In genomic region chr17:3331721-3332461, GRCm38 (mm10) we compare ENCODE assay signal across 8 mouse cellular contexts. TPM values are rescaled to one million over a fixed set of nuclear protein-coding genes. Genes with fewer than 3 reads are reported as not detected.
DNase-seq lines count a peak whose midpoint lies in the region; ATAC-seq and TF ChIP-seq lines count a peak whose summit lies in the region.

No protein-coding gene starts in this region.

- no peaks in the 10 kb centered on the region for H3K9me3 ChIP-seq in neural tube, embryonic 13.5 days
- H3K9me3 ChIP-seq in stomach, postnatal 0 days (ENCODE audit: control insufficient read depth, low read length), result no peaks in the 10 kb centered on the region
- H3K9me3 ChIP-seq in midbrain, embryonic 10.5 days (replicated peaks), result no peaks in the 10 kb centered on the region

- TF ChIP-seq EP300 in stomach, postnatal 0 days (optimal IDR thresholded peaks at IDR 0.05), result no peak

- H3K4me2 ChIP-seq in neural tube, embryonic 13.5 days, result no peak overlapping the region
- H3K4me2 ChIP-seq in stomach, postnatal 0 days (replicated peaks; ENCODE audit: low read depth), result 0 out of 2 replicates have a peak overlapping the region, but pooled peaks have one; percentile 2

- peaks cover 22% of the 10 kb centered on the region for H3K27me3 ChIP-seq in neural tube, embryonic 13.5 days
- no peaks in the 10 kb centered on the region for H3K27me3 ChIP-seq in stomach, postnatal 0 days (ENCODE audit: control insufficient read depth, insufficient read depth, low read length)
- peaks cover 26% of the 10 kb centered on the region for H3K27me3 ChIP-seq in midbrain, embryonic 10.5 days (ENCODE audit: low read depth, poor library complexity, severe bottlenecking)

- no peak for TF ChIP-seq CTCF in stomach, postnatal 0 days (IDR thresholded peaks at IDR 0.05; ENCODE audit: low read depth)

- H3K4me1 ChIP-seq in neural tube, embryonic 13.5 days (replicated peaks), result peaks cover 37% of the 10 kb centered on the region
- no peaks in the 10 kb centered on the region for H3K4me1 ChIP-seq in stomach, postnatal 0 days (replicated peaks; ENCODE audit: control insufficient read depth, insufficient read depth)
- peaks cover 9% of the 10 kb centered on the region for H3K4me1 ChIP-seq in midbrain, embryonic 10.5 days

- 68% methylated on average over 7 of the region's 7 CpGs for WGBS in neural tube, embryonic 13.5 days
- 53% methylated on average over 7 of the region's 7 CpGs for WGBS in stomach, postnatal 0 days
- WGBS in midbrain, embryonic 10.5 days, result 83% methylated on average over 7 of the region's 7 CpGs

- H3K4me3 ChIP-seq in neural tube, embryonic 13.5 days, result no peak overlapping the region
- no peak overlapping the region for H3K4me3 ChIP-seq in stomach, postnatal 0 days (ENCODE audit: low read depth, low read length)
- no peak overlapping the region for H3K4me3 ChIP-seq in midbrain, embryonic 10.5 days

- H3K36me3 ChIP-seq in neural tube, embryonic 13.5 days, result no peaks in the 10 kb centered on the region
- H3K36me3 ChIP-seq in stomach, postnatal 0 days (ENCODE audit: control insufficient read depth, insufficient read depth, low read length), result no peaks in the 10 kb centered on the region
- no peaks in the 10 kb centered on the region for H3K36me3 ChIP-seq in midbrain, embryonic 10.5 days

- H3K9ac ChIP-seq in neural tube, embryonic 13.5 days, result no peak overlapping the region
- H3K9ac ChIP-seq in stomach, postnatal 0 days (ENCODE audit: low read length), result no peak overlapping the region

- H3K27ac ChIP-seq in neural tube, embryonic 13.5 days (replicated peaks), result peak overlapping the region; percentile 46
- H3K27ac ChIP-seq in stomach, postnatal 0 days (replicated peaks), result no peak overlapping the region
- H3K27ac ChIP-seq in midbrain, embryonic 10.5 days (replicated peaks), result no peak overlapping the region

- DNase-seq in neural tube, embryonic 10.5 days (ENCODE audit: extremely low spot score, low spot score), result no peak
- peak; percentile 88 for DNase-seq in cerebellum, adult 11-12 months
- peak; percentile 37 for DNase-seq in gonadal fat pad, adult 2 months (ENCODE audit: low read depth)
- DNase-seq in layer of hippocampus, adult 9-10 months (ENCODE audit: low spot score), result peak; percentile 52
- DNase-seq in stomach, postnatal 0 days (ENCODE audit: low spot score), result peak; percentile 38
- DNase-seq in midbrain, embryonic 10.5 days (ENCODE audit: low spot score), result no peak

- ATAC-seq in neural tube, embryonic 13.5 days (ENCODE audit: low read depth), result no peak
- ATAC-seq in stomach, postnatal 0 days (ENCODE audit: low FRiP score, low TSS enrichment), result peak; percentile 57; the same call in 1 of the 2 replicates
- no peak for ATAC-seq in megakaryocyte-erythroid progenitor cell, adult 5-6 weeks (replicated peaks; ENCODE audit: low FRiP score, low TSS enrichment, poor library complexity, severe bottlenecking)

RNA-seq across cellular contexts. Expression of gene Tiam2, which starts 5.5 kb away (rescaled TPM):
- polyA plus RNA-seq in neural tube, embryonic 13.5 days (2015; fragmentation: Nextera tagmentation; extraction: Ambion mirVana), result 7.9 and 9.2 TPM in 2 replicates
- polyA plus RNA-seq in gonadal fat pad, adult 2 months (2012; rRNA removed), result 0.82 and 1.2 TPM in 2 replicates
- polyA plus RNA-seq in stomach, postnatal 0 days (2015; fragmentation: Nextera tagmentation; extraction: Ambion mirVana), result 1.2 and 1.6 TPM in 2 replicates
- 1.3 and 2.0 TPM in 2 replicates for total RNA-seq in megakaryocyte-erythroid progenitor cell, adult 5-6 weeks (2014; fragmentation: Nextera tagmentation)
- total RNA-seq in megakaryocyte-erythroid progenitor cell, adult 5-6 weeks (2017), result 1.1 and 3.0 TPM in 2 replicates
- polyA plus RNA-seq in midbrain, embryonic 10.5 days (2016; fragmentation: Nextera tagmentation; extraction: Ambion mirVana), result 2.9 and 3.0 TPM in 2 replicates

Comparison
In these comparisons a context has a peak if more than half of its experiments do, and no peak if none do; other contexts are left out.
1. DNase-seq: peak in cerebellum, adult 11-12 months (single experiment), gonadal fat pad, adult 2 months (single experiment), layer of hippocampus, adult 9-10 months (single experiment) and stomach, postnatal 0 days (single experiment); none in neural tube, embryonic 10.5 days (single experiment) and midbrain, embryonic 10.5 days (single experiment).